In genomic region chr16:7425386-7426089, GRCm38 (mm10) we compare ENCODE assay signal across 22 mouse cellular contexts.
A peak's percentile ranks its signal among the peaks of the same experiment; 100 is the strongest.
DNase-seq lines count a peak whose midpoint lies in the region; TF ChIP-seq lines count a peak whose summit lies in the region.
"Had no signal": no experiment of that assay in that cellular context is flagged by ENCODE, and none has a peak within 500 bp of the region (broad histone marks: within the 10 kb centered on the region; RNA-seq: fewer than 3 reads in every experiment).

No protein-coding gene starts in this region.

- H3K4me1 ChIP-seq in ES-Bruce4 (ENCODE audit: control insufficient read depth, insufficient read depth, low read length) (no peaks in the 10 kb centered on the region), ES-E14 (ENCODE audit: control insufficient read depth in 2 of 2, insufficient read depth in 2 of 2, low read length in 2 of 2, poor library complexity in 1 of 2) (peaks cover 0 to 7% of the 10 kb centered on the region in 2 experiments; a peak in 3 of 4 replicates)
- H3K4me1 ChIP-seq: embryonic facial prominence, embryonic 13.5 days; embryonic facial prominence, embryonic 15.5 days; forebrain, embryonic 10.5 days; forebrain, embryonic 12.5 days had no signal

- TF ChIP-seq EP300 in ES-Bruce4 (IDR thresholded peaks at IDR 0.05; ENCODE audit: insufficient read depth, low read depth, low read length): no peak

- peaks cover 38% of the 10 kb centered on the region for H3K9me3 ChIP-seq in ES-Bruce4 (replicated peaks; ENCODE audit: control insufficient read depth, insufficient read depth, low read length, poor library complexity, severe bottlenecking)
- H3K9me3 ChIP-seq in ES-E14 (ENCODE audit: control insufficient read depth, insufficient read depth, low read depth, low read length): no peaks in the 10 kb centered on the region
- H3K9me3 ChIP-seq: embryonic facial prominence, embryonic 13.5 days; embryonic facial prominence, embryonic 15.5 days; forebrain, embryonic 10.5 days; forebrain, embryonic 12.5 days had no signal

- H3K27ac ChIP-seq in ES-Bruce4 (ENCODE audit: insufficient read depth, low read length) (peak overlapping the region; percentile 98), ES-E14 (ENCODE audit: insufficient read depth, low read depth, low read length, poor library complexity, severe bottlenecking) (peak overlapping the region; percentile 86; the same call in 1 of the 2 replicates)
- H3K27ac ChIP-seq: embryonic facial prominence, embryonic 13.5 days; embryonic facial prominence, embryonic 15.5 days; forebrain, embryonic 10.5 days; forebrain, embryonic 12.5 days had no signal

- H3K9ac ChIP-seq in ES-Bruce4 (ENCODE audit: low read depth, poor library complexity, severe bottlenecking) (no peak overlapping the region), ES-E14 (ENCODE audit: insufficient read depth, low read depth, low read length, poor library complexity, severe bottlenecking) (no peak overlapping the region)
- H3K9ac ChIP-seq: embryonic facial prominence, embryonic 13.5 days; embryonic facial prominence, embryonic 15.5 days; forebrain, embryonic 12.5 days had no signal

- no peak overlapping the region for H3K4me3 ChIP-seq in ES-Bruce4 (ENCODE audit: low read depth, low read length)
- no peak overlapping the region for H3K4me3 ChIP-seq in ES-E14 (ENCODE audit: insufficient read depth in 1 of 2, low read depth in 1 of 2, low read length in 2 of 2, poor library complexity in 1 of 2, severe bottlenecking in 1 of 2)
- H3K4me3 ChIP-seq: embryonic facial prominence, embryonic 13.5 days; embryonic facial prominence, embryonic 15.5 days; erythroblast, embryonic 14.5 days; forebrain, embryonic 10.5 days; forebrain, embryonic 12.5 days had no signal

- in situ Hi-C loops in ES-E14 (cut with MboI; ENCODE audit: low sequenced_read_pairs in 2 of 2, unreplicated experiment in 2 of 2): no loop called here

- DNase-seq in ES-E14 (ENCODE audit: low read depth, low spot score) (peak; percentile 59), ZHBTc4 (ENCODE audit: low read depth, low spot score) (peak; percentile 92)
- no peak for DNase-seq in layer of hippocampus, adult 8-10 months (ENCODE audit: low spot score in 2 of 2)
- no peak for DNase-seq in frontal cortex, postnatal 10 days (ENCODE audit: low spot score in 2 of 2)
- DNase-seq: adrenal gland, adult 2 months; adrenal gland, postnatal 10 days; adrenal gland, postnatal 25 days; B cell, adult 2 months; cerebellum, adult 11 months; cerebellum, adult 18-20 months; cerebellum, adult 8-10 months; cerebellum, adult 9-11 months; cerebellum, postnatal 14 days; cerebellum, postnatal 36 days; embryo, embryonic 11 days had no signal

- peaks cover 6% of the 10 kb centered on the region for H3K36me3 ChIP-seq in ES-Bruce4 (ENCODE audit: control insufficient read depth, insufficient read depth, low read length, poor library complexity, severe bottlenecking)
- H3K36me3 ChIP-seq in ES-E14 (ENCODE audit: control insufficient read depth, insufficient read depth, low read length, poor library complexity, severe bottlenecking): no peaks in the 10 kb centered on the region
- H3K36me3 ChIP-seq: embryonic facial prominence, embryonic 13.5 days; embryonic facial prominence, embryonic 15.5 days; forebrain, embryonic 10.5 days; forebrain, embryonic 12.5 days had no signal

- no peak for TF ChIP-seq POLR2A in ES-Bruce4 (IDR thresholded peaks at IDR 0.05; ENCODE audit: insufficient read depth, low read length)

- H3K27me3 ChIP-seq in ES-Bruce4 (ENCODE audit: control insufficient read depth, insufficient read depth, low read length, poor library complexity, severe bottlenecking): no peaks in the 10 kb centered on the region
- H3K27me3 ChIP-seq: CH12.LX; embryonic facial prominence, embryonic 13.5 days; embryonic facial prominence, embryonic 15.5 days; forebrain, embryonic 12.5 days had no signal

- TF ChIP-seq CTCF in ES-Bruce4 (IDR thresholded peaks at IDR 0.05; ENCODE audit: low read depth, low read length): no peak

TF ChIP-seq in ES-E14, 5 proteins besides CTCF, POLR2A, EP300 and RAD21:
- TF ChIP-seq HCFC1 (IDR thresholded peaks at IDR 0.05; ENCODE audit: borderline replicate concordance, insufficient read depth, low read length) (no peak), ZC3H11A (IDR thresholded peaks at IDR 0.05; ENCODE audit: borderline replicate concordance, low read depth, low read length) (no peak), CHD2 (IDR thresholded peaks at IDR 0.05; ENCODE audit: low read depth, low read length) (peak; percentile 15; the same call in 1 of the 2 replicates), ZNF384 (IDR thresholded peaks at IDR 0.05; ENCODE audit: low read depth, low read length) (no peak)

Comparison
In these comparisons a context has a peak if more than half of its experiments do, and no peak if none do; other contexts are left out.
1. DNase-seq: peak in ES-E14 (single experiment) and ZHBTc4 (single experiment); none in layer of hippocampus, adult 8-10 months (0 of 2) and frontal cortex, postnatal 10 days (0 of 2).